25 mouse cellular contexts compared by ENCODE assay signal in the genomic region with DNA sequence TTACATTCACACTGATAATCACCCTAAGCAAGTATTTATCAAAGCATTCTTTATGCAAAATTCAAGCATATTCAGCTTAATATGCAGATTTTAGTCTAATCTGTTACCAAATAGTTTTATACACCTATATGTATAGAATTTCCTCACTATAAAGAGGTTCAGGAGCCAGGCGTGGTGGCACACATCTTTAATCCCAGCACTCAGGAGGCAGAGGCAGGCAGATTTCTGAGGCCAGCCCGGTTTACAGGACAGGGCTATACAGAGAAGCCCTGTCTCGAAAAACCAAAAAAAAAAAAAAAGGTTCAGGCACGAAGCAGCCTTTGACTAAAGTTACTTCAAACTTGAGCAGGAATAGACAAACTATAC. TPM values are rescaled to one million over a fixed set of nuclear protein-coding genes. Genes with fewer than 3 reads are reported as not detected.
A peak's percentile ranks its signal among the peaks of the same experiment; 100 is the strongest.
DNase-seq lines count a peak whose midpoint lies in the region; ATAC-seq and TF ChIP-seq lines count a peak whose summit lies in the region.
"Had no signal": no experiment of that assay in that cellular context is flagged by ENCODE, and none has a peak within 500 bp of the region (broad histone marks: within the 10 kb centered on the region; RNA-seq: fewer than 3 reads in every experiment).

No protein-coding gene starts in this region.

- H3K4me2 ChIP-seq in midbrain, embryonic 11.5 days: no peak overlapping the region
- H3K4me2 ChIP-seq: embryonic facial prominence, embryonic 13.5 days; embryonic facial prominence, embryonic 15.5 days; forebrain, embryonic 12.5 days had no signal

- 81% methylated on average over 4 of the region's 4 CpGs for WGBS in midbrain, embryonic 11.5 days

- H3K27ac ChIP-seq in MEL (ENCODE audit: control insufficient read depth, low read depth, low read length): no peak overlapping the region
- no peak overlapping the region for H3K27ac ChIP-seq in midbrain, embryonic 11.5 days (ENCODE audit: low read depth, low read length)
- H3K27ac ChIP-seq: embryonic facial prominence, embryonic 13.5 days; embryonic facial prominence, embryonic 15.5 days; forebrain, embryonic 10.5 days; forebrain, embryonic 12.5 days had no signal

- peaks cover 2 to 7% of the 10 kb centered on the region in 2 experiments; a peak in 2 of 4 replicates for H3K4me1 ChIP-seq in MEL (ENCODE audit: control insufficient read depth in 1 of 2, insufficient read depth in 2 of 2, low read length in 2 of 2)
- peaks cover 6% of the 10 kb centered on the region for H3K4me1 ChIP-seq in midbrain, embryonic 11.5 days (ENCODE audit: control insufficient read depth, insufficient read depth, low read length)

- no peak for TF ChIP-seq CTCF in MEL (IDR thresholded peaks at IDR 0.05 in 2 of 3, conservative IDR thresholded peaks at IDR 0.05 in 1 of 3; ENCODE audit: control insufficient read depth in 1 of 3, insufficient read depth in 1 of 3, low read depth in 2 of 3, low read length in 3 of 3, poor library complexity in 1 of 3, severe bottlenecking in 1 of 3)

- DNase-seq in testis, postnatal 10 days (ENCODE audit: low spot score): peak; percentile 20
- no peak for DNase-seq in testis, postnatal 14 days (ENCODE audit: low spot score)
- no peak for DNase-seq in MEL (ENCODE audit: low read depth, low spot score)
- no peak for DNase-seq in midbrain, embryonic 11.5 days (ENCODE audit: low spot score, missing footprints)
- DNase-seq in ovary, postnatal 10 days (ENCODE audit: low spot score): no peak
- DNase-seq: adrenal gland, adult 2 months; adrenal gland, postnatal 10 days; adrenal gland, postnatal 25 days; cerebellum, adult 11 months; cerebellum, adult 18-20 months; cerebellum, adult 8-10 months; cerebellum, adult 9-11 months; cerebellum, postnatal 14 days; cerebellum, postnatal 36 days; embryo, embryonic 11 days had no signal

- H3K9ac ChIP-seq in MEL (ENCODE audit: control insufficient read depth, low read depth, low read length, poor library complexity, severe bottlenecking): no peak overlapping the region
- H3K9ac ChIP-seq in midbrain, embryonic 11.5 days (ENCODE audit: low read length): no peak overlapping the region
- H3K9ac ChIP-seq: embryonic facial prominence, embryonic 13.5 days; embryonic facial prominence, embryonic 15.5 days; forebrain, embryonic 12.5 days had no signal

- peaks cover 3% of the 10 kb centered on the region; the same call in 1 of the 2 replicates for H3K79me2 ChIP-seq in MEL (ENCODE audit: control insufficient read depth, insufficient read depth, low read length, poor library complexity)

- ATAC-seq in midbrain, embryonic 11.5 days (ENCODE audit: low FRiP score): no peak
- ATAC-seq: forebrain, embryonic 14.5 days; forebrain, embryonic 16.5 days had no signal

- no peaks in the 10 kb centered on the region for H3K9me3 ChIP-seq in MEL (replicated peaks; ENCODE audit: insufficient read depth, low read length)
- no peaks in the 10 kb centered on the region for H3K9me3 ChIP-seq in midbrain, embryonic 11.5 days (ENCODE audit: control insufficient read depth, low read length)
- H3K9me3 ChIP-seq: embryonic facial prominence, embryonic 13.5 days; embryonic facial prominence, embryonic 15.5 days; forebrain, embryonic 10.5 days; forebrain, embryonic 12.5 days had no signal

- no peaks in the 10 kb centered on the region for H3K27me3 ChIP-seq in MEL (ENCODE audit: control insufficient read depth in 1 of 2, insufficient read depth in 2 of 2, low read length in 2 of 2)
- H3K27me3 ChIP-seq in midbrain, embryonic 11.5 days (ENCODE audit: control insufficient read depth, insufficient read depth, low read length): peaks cover 6% of the 10 kb centered on the region
- H3K27me3 ChIP-seq: embryonic facial prominence, embryonic 15.5 days had no signal

- TF ChIP-seq POLR2A in MEL (IDR thresholded peaks at IDR 0.05; ENCODE audit: control insufficient read depth in 1 of 2, insufficient read depth in 1 of 2, low read depth in 1 of 2, low read length in 2 of 2, poor library complexity in 1 of 2): peak in 1 of 2 experiments; percentile 55; a peak in 2 of 4 replicates

- no peak overlapping the region for H3K4me3 ChIP-seq in MEL (ENCODE audit: control insufficient read depth in 1 of 2, insufficient read depth in 1 of 2, low read depth in 2 of 2, low read length in 2 of 2)
- no peak overlapping the region for H3K4me3 ChIP-seq in midbrain, embryonic 11.5 days (ENCODE audit: low read depth, low read length)
- H3K4me3 ChIP-seq: embryonic facial prominence, embryonic 13.5 days; embryonic facial prominence, embryonic 15.5 days; erythroblast, embryonic 14.5 days; forebrain, embryonic 10.5 days; forebrain, embryonic 12.5 days had no signal

- no peak for TF ChIP-seq RAD21 in MEL (IDR thresholded peaks at IDR 0.05; ENCODE audit: low read depth, low read length)

- H3K36me3 ChIP-seq in MEL (ENCODE audit: control insufficient read depth in 1 of 2, insufficient read depth in 2 of 2, low read length in 2 of 2): peaks cover 42 to 45% of the 10 kb centered on the region in 2 experiments
- H3K36me3 ChIP-seq in midbrain, embryonic 11.5 days (ENCODE audit: control insufficient read depth, insufficient read depth, low read length): peaks cover 18% of the 10 kb centered on the region; the same call in 1 of the 2 replicates

- TF ChIP-seq EP300 in MEL (IDR thresholded peaks at IDR 0.05; ENCODE audit: low read depth in 1 of 2, low read length in 2 of 2): no peak

TF ChIP-seq in MEL, 35 proteins besides CTCF, POLR2A, EP300 and RAD21:
- TF ChIP-seq MAFK (IDR thresholded peaks at IDR 0.05; ENCODE audit: borderline replicate concordance, low read depth, low read length) (no peak), POLR2AphosphoS5 (IDR thresholded peaks at IDR 0.05; ENCODE audit: borderline replicate concordance, low read depth, low read length) (peak; percentile 11; the same call in 1 of the 2 replicates)

RNA-seq across cellular contexts. Expression of a gene that starts 4.6 kb away (rescaled TPM):
- total RNA-seq in MEL (2012; rRNA removed): 0.15 and 0.16 TPM in 2 replicates
- under 1 TPM in 1 of 2 experiments, not detected in 1; 0.40 TPM for polyA plus RNA-seq in MEL (2012; ENCODE audit: insufficient read depth in 1 of 2, insufficient read length in 2 of 2, low read depth in 1 of 2, low replicate concordance in 2 of 2, missing spikeins in 1 of 2)
- polyA plus RNA-seq in midbrain, embryonic 11.5 days (2014; fragmentation: Nextera tagmentation; extraction: Ambion mirVana): 3.9 and 5.2 TPM in 2 replicates
- total RNA-seq: common myeloid progenitor, adult 5-6 weeks; G1E had no signal
- polyA plus RNA-seq: erythroblast, embryonic 14.5 days; G1E had no signal

RNA-seq across cellular contexts. Expression of a gene that starts 11.2 kb away (rescaled TPM):
- total RNA-seq in MEL (2012; rRNA removed): 4,033 and 4,319 TPM in 2 replicates
- 1,000 to 10,000 TPM in 1 of 2 experiments, 100 to 1,000 TPM in 1; 839 to 3,244 TPM for polyA plus RNA-seq in MEL (2012; ENCODE audit: insufficient read depth in 1 of 2, insufficient read length in 2 of 2, low read depth in 1 of 2, low replicate concordance in 2 of 2, missing spikeins in 1 of 2)
- 1,003 and 1,036 TPM in 2 replicates for polyA plus RNA-seq in midbrain, embryonic 11.5 days (2014; fragmentation: Nextera tagmentation; extraction: Ambion mirVana)

RNA-seq across cellular contexts. Expression of a gene that starts 51.6 kb away (rescaled TPM):
- total RNA-seq in MEL (2012; rRNA removed): not detected in 2 replicates
- not detected for polyA plus RNA-seq in MEL (2012; ENCODE audit: insufficient read depth in 1 of 2, insufficient read length in 2 of 2, low read depth in 1 of 2, low replicate concordance in 2 of 2, missing spikeins in 1 of 2)
- polyA plus RNA-seq in midbrain, embryonic 11.5 days (2014; fragmentation: Nextera tagmentation; extraction: Ambion mirVana): 1.9 and 2.9 TPM in 2 replicates
- total RNA-seq: common myeloid progenitor, adult 5-6 weeks; G1E had no signal
- polyA plus RNA-seq: C2C12; forebrain, embryonic 10.5 days; forebrain, embryonic 14.5 days; forebrain, embryonic 16.5 days had no signal
